Mouse (Mus musculus) G1E (cell line): ENCODE results near the gene Cdh12.

ENCODE experiments used
- CTCF ChIP-seq: IDR thresholded peaks from 2 replicates; pipeline ENCODE4 v1.5.1; 2012; ENCODE audit warnings: low read depth, low read length, inconsistent platforms, mixed read lengths
- GATA1 ChIP-seq: IDR thresholded peaks from 2 replicates; pipeline ENCODE4 v1.6.1; 2012; ENCODE audit warnings: borderline replicate concordance, low read length, inconsistent platforms, mixed read lengths

DNA sequence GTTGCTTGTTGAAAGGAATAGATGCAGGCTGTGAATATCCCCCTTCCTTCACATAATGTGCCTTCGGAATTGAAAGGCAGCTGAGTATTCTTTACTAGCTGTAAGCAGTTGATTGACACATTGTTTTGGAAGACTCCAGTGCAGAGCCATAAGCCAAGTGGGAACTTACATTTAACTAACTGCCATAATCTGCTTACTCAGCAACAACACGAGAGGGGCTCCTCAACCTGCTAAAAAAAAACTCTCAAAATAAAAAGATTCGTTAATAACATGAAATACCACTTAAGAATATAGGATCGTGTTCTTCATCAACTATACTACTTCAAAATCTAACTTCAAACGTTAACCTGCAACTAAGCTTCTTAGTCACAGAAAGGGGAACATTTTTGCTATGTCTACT is 1.5 kb downstream of the Cdh12 start:
- TF ChIP-seq CTCF (no peak), GATA1 (no peak)
